Mouse (Mus musculus) midbrain, embryonic 12.5 days (tissue): ENCODE data around the gene Anapc4. TPM values are rescaled to one million over a fixed set of nuclear protein-coding genes. Genes with fewer than 3 reads are reported as not detected.
A peak's percentile ranks its signal among the peaks of the same experiment; 100 is the strongest.

Experiments used
- ATAC-seq: fragments of 200-750 bp; cut with Nextera tagmentation; 2 replicates; pipeline ENCODE4 v1.8.0; 2017; ENCODE audit warnings: low read depth, moderate TSS enrichment, moderate library complexity; ENCODE audit not compliant: low FRiP score
- H3K27ac ChIP-seq: fragments of 300-500 bp; sonication (generic); replicated peaks from 2 replicates; pipeline ENCODE4 v1.5.1; 2016; ENCODE audit warnings: mild to moderate bottlenecking
- H3K27me3 ChIP-seq: fragments of 300-500 bp; sonication (generic); 2 replicates; pipeline ENCODE4 v1.6.1; 2016; ENCODE audit warnings: mild to moderate bottlenecking
- H3K36me3 ChIP-seq: fragments of 300-500 bp; sonication (generic); 2 replicates; pipeline ENCODE4 v1.6.1; 2016
- H3K4me1 ChIP-seq: fragments of 300-500 bp; sonication (generic); 2 replicates; pipeline ENCODE4 v1.6.1; 2016
- H3K4me2 ChIP-seq: fragments of 300-500 bp; sonication (generic); replicated peaks from 2 replicates; pipeline ENCODE4 v1.6.1; 2016; ENCODE audit warnings: mild to moderate bottlenecking, moderate library complexity
- H3K4me3 ChIP-seq: fragments of 300-500 bp; sonication (generic); 2 replicates; pipeline ENCODE4 v1.5.1; 2016; ENCODE audit warnings: mild to moderate bottlenecking
- H3K9ac ChIP-seq: fragments of 300-500 bp; sonication (generic); replicated peaks from 2 replicates; pipeline ENCODE4 v1.6.1; 2016; ENCODE audit warnings: mild to moderate bottlenecking, moderate library complexity
- H3K9me3 ChIP-seq: fragments of 300-500 bp; sonication (generic); 2 replicates; pipeline ENCODE4 v1.6.1; 2016; ENCODE audit warnings: mild to moderate bottlenecking
- WGBS: fragments of 180-500 bp; shearing (Covaris S2); methylation state at CpG from one replicate; pipeline ENCODE4 v1.1.7; 2016; 5-methylcytosine and 5-hydroxymethylcytosine counted together
- polyA plus RNA-seq: library from polyadenylated mRNA; unstranded; fragments of >200 nt; fragmentation: Nextera tagmentation; extraction: Ambion mirVana; gene quantifications from 2 replicates; pipeline ENCODE4 v1.2.1, GENCODE M21; 2016

Gene Anapc4
- polyA plus RNA-seq, 1 experiment from 2014 or later, result 125 TPM

DNA sequence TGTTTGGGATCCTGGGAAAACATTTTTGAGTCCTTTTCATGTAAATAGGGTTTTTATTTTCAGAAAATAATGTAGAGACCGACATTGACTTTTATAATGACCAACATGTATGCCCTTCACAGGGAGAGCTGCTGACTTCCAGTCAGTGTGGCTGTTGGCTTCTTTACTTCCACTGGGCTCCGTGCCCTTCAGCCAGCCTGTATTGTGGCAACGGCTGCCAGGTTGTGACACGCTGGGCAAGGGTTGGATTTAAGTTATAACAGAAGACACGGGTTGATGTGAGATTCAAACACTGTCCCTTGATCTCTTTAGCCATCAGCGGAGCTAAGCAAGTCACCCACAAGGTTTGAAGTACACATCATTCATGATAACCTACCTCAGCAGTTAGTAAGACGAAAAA, 15.1 kb upstream of the Anapc4 start:
- H3K4me2 ChIP-seq, result no peak overlapping the region
- H3K27ac ChIP-seq, result no peak overlapping the region
- no peaks in the 10 kb centered on the region for H3K4me1 ChIP-seq
- no peaks in the 10 kb centered on the region for H3K9me3 ChIP-seq
- peaks cover 33% of the 10 kb centered on the region for H3K36me3 ChIP-seq
- no peak for ATAC-seq
- H3K4me3 ChIP-seq, result no peak overlapping the region
- no peak overlapping the region for H3K9ac ChIP-seq
- whole genome bisulfite sequencing, result 89% methylated on average over 7 of the region's 7 CpGs
- H3K27me3 ChIP-seq, result no peaks in the 10 kb centered on the region

DNA sequence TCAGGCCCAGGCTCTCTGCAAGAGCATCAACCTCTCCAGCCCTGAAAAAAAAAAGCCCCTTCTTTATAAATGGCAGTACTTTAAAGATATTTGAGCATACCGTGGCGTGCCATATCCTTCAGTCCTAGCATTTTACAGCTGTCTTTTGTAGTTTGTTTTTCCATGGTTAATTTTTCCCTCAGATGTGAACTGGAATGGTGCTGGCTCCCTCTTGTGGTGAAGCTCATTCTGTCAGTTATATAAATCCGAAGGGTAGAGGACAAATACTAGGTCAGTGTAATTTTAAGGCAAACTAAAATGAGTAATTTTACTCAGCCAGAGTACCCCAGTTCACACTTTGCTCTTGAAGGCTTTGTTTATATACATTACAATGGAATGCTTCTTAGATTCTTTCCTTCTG, 12.1 kb upstream of the Anapc4 start:
- ATAC-seq, result no peak
- Histone ChIP-seq H3K27ac (no peak overlapping the region), H3K36me3 (peaks cover 29% of the 10 kb centered on the region), H3K9me3 (no peaks in the 10 kb centered on the region), H3K27me3 (no peaks in the 10 kb centered on the region), H3K4me1 (no peaks in the 10 kb centered on the region), H3K4me3 (no peak overlapping the region), H3K4me2 (no peak overlapping the region), H3K9ac (no peak overlapping the region)
- WGBS, result 44% methylated on average over 3 of the region's 3 CpGs

DNA sequence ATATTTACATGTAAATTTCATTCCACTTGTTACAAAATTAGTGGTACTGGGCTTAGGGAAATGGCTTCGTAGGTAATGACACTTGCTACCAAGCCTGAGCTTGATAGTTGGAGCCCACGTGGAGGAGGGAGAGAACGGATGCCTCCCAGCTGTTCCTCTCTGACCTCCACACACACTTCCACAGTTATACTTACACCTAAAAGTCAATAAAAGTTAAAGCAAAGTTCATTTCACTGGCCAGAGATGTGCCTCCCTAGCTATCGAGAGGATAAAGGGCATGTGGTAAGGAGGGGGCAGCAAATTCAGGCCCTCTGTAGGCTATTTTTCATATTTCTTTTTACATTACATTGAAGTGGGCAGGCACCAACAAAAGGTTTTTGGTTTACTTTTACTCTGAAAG, 5.9 kb upstream of the Anapc4 start:
- no peak overlapping the region for H3K4me3 ChIP-seq
- H3K4me1 ChIP-seq, result no peaks in the 10 kb centered on the region
- ATAC-seq, result no peak
- H3K36me3 ChIP-seq, result peaks cover 12% of the 10 kb centered on the region; the same call in 1 of the 2 replicates
- no peak overlapping the region for H3K4me2 ChIP-seq
- 91% methylated on average over 4 of the region's 4 CpGs for WGBS
- H3K9me3 ChIP-seq, result no peaks in the 10 kb centered on the region
- no peak overlapping the region for H3K9ac ChIP-seq
- H3K27me3 ChIP-seq, result no peaks in the 10 kb centered on the region
- no peak overlapping the region for H3K27ac ChIP-seq

DNA sequence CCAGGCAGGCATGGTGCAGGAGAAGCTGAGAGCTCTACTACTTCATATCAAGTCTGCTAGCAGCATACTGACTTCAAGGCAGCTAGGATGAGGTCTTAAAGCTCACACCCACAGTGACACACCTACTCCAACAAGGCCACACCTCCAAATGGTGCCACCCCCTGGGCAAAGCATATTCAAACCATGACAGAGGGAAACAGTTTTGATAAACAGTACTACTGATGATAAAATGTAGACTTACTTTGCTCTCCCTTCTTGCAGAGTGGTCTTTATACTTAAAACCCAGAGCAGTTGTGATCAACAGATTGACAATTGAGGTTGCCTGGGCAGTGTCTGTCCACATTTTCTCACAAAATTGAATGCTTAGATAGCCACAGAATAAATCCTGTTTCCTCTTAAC, 807 bp upstream of the Anapc4 start:
- peaks cover 10% of the 10 kb centered on the region; the same call in 1 of the 2 replicates for H3K36me3 ChIP-seq
- peak overlapping the region; percentile 63 for H3K4me3 ChIP-seq
- ATAC-seq, result no peak
- 0 out of 2 replicates have a peak overlapping the region, but pooled peaks have one; percentile 1 for H3K9ac ChIP-seq
- H3K9me3 ChIP-seq, result no peaks in the 10 kb centered on the region
- no peaks in the 10 kb centered on the region for H3K27me3 ChIP-seq
- H3K27ac ChIP-seq, result peak overlapping the region; percentile 75
- peak overlapping the region; percentile 79 for H3K4me2 ChIP-seq
- H3K4me1 ChIP-seq, result peaks cover 18% of the 10 kb centered on the region

DNA sequence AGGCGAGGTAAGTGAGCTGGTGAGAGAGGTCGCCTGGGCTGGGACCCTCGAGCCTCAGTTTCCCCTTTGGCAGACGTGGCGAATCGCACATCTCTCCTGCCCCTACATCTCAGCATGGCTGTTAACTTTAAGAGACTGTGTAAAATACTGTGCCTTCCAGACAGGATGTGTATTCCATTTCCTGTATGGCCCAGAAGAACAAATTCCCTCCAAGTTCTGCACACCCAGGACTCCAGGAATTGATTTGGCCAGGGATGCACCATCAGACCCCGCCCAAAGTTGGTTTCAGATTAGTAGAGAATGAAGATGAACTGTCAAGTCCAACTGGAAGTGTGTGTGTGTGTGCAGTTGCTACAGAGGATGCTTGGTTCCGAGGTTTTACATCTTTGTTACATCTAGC, 574 bp downstream of the Anapc4 start:
- Histone ChIP-seq H3K9ac (peak overlapping the region; percentile 84), H3K9me3 (no peaks in the 10 kb centered on the region), H3K4me2 (peak overlapping the region; percentile 79), H3K4me3 (peak overlapping the region; percentile 63), H3K4me1 (peaks cover 18% of the 10 kb centered on the region), H3K36me3 (peaks cover 23% of the 10 kb centered on the region; the same call in 1 of the 2 replicates), H3K27ac (peak overlapping the region; percentile 75), H3K27me3 (no peaks in the 10 kb centered on the region)
- no peak for ATAC-seq
- 10% methylated on average over 8 of the region's 8 CpGs for WGBS

DNA sequence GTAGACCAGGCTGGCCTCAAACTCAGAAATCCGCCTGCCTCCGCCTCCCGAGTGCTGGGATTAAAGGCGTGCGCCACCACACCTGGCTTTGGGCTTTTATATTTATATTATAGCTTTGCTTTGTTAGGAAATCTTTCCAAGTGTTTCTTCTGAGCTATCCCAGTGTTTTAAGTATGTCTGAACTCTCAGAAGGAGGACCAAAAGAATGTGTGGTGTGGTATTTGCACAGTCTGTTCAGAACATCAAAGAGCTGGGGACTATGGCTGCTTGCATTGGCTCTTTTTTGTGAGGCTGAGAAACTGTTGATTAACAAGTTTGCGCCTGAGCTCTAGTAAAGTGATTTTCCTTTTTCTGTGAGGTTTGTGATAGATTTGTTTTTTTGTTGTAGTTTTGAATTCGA, 10.5 kb downstream of the Anapc4 start:
- Histone ChIP-seq H3K4me1 (no peaks in the 10 kb centered on the region), H3K9ac (no peak overlapping the region), H3K27me3 (no peaks in the 10 kb centered on the region), H3K4me3 (no peak overlapping the region), H3K36me3 (peaks cover 75% of the 10 kb centered on the region), H3K27ac (no peak overlapping the region), H3K9me3 (no peaks in the 10 kb centered on the region), H3K4me2 (no peak overlapping the region)
- WGBS, result 95% methylated on average over 7 of the region's 7 CpGs
- ATAC-seq, result no peak

DNA sequence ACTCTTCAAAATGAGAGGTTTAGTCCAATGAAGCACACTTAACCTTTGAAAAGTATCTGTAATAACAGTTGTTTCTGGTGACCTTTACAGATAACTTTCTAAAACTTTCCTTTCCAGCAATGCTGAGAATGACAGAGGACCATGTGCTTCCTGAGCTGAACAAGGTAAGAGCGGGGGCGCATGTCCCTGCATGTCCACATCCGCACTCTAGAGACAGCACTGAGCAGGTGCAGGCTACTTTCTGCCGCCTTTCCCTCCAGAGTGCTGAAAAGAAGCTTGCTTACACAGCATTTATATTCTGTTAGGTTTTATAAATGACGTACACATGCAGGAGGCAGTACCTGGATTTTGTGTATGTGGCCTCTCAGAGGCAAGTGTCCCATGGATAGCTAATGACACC, 21.9 kb downstream of the Anapc4 start:
- no peak for ATAC-seq
- H3K9me3 ChIP-seq, result no peaks in the 10 kb centered on the region
- H3K4me1 ChIP-seq, result no peaks in the 10 kb centered on the region
- H3K27me3 ChIP-seq, result no peaks in the 10 kb centered on the region
- H3K27ac ChIP-seq, result no peak overlapping the region
- H3K9ac ChIP-seq, result no peak overlapping the region
- H3K4me2 ChIP-seq, result no peak overlapping the region
- H3K36me3 ChIP-seq, result peaks cover 71% of the 10 kb centered on the region
- no peak overlapping the region for H3K4me3 ChIP-seq
- 86% methylated on average over 5 of the region's 5 CpGs for WGBS

DNA sequence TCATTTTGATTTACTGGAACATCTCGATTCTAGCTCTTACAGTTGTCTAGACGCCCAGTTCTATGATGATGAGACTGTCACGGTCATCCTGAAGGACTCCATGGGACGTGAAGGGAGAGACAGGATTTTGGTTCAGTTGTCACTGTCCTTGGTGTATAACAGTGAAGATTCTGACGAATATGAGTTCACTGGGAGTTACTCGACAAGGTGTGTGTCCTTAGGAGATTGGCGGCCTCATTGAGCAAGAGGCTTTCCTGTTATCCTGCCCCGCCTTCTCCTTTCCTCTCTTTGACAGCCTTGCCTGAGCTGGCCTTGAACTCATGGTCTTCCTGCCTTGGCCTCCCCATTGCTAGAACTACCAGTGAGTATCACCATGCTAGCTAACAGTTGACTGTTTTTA, 30.6 kb downstream of the Anapc4 start:
- H3K9ac ChIP-seq, result no peak overlapping the region
- peaks cover 87% of the 10 kb centered on the region for H3K36me3 ChIP-seq
- no peak overlapping the region for H3K4me2 ChIP-seq
- no peaks in the 10 kb centered on the region for H3K4me1 ChIP-seq
- no peaks in the 10 kb centered on the region for H3K27me3 ChIP-seq
- H3K27ac ChIP-seq, result no peak overlapping the region
- no peak for ATAC-seq
- WGBS, result 92% methylated on average over 8 of the region's 8 CpGs
- H3K9me3 ChIP-seq, result no peaks in the 10 kb centered on the region
- H3K4me3 ChIP-seq, result no peak overlapping the region

DNA sequence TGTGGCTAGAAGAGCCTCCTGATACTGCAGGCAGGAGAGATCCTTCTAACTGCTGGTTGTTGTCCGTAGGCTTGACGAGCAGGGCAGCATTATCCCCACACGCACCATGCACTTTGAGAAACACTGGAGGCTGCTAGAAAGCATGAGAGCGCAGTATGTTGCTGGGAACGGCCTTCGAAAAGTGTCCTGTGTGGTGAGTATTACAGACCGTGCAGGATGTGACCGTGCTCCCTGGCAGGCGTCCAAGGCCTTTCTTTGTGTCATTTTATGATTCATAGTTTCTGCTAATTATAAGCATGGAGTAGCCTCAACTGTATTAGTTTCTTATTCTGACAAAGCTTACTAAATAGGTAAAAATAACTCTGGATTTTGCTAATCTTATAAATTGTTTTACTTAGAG, 32.0 kb downstream of the Anapc4 start:
- Histone ChIP-seq H3K4me1 (no peaks in the 10 kb centered on the region), H3K36me3 (peaks cover 74% of the 10 kb centered on the region), H3K4me3 (no peak overlapping the region), H3K9ac (no peak overlapping the region), H3K9me3 (no peaks in the 10 kb centered on the region), H3K27ac (no peak overlapping the region), H3K27me3 (no peaks in the 10 kb centered on the region), H3K4me2 (no peak overlapping the region)
- 95% methylated on average over 9 of the region's 9 CpGs for WGBS
- ATAC-seq, result no peak

DNA sequence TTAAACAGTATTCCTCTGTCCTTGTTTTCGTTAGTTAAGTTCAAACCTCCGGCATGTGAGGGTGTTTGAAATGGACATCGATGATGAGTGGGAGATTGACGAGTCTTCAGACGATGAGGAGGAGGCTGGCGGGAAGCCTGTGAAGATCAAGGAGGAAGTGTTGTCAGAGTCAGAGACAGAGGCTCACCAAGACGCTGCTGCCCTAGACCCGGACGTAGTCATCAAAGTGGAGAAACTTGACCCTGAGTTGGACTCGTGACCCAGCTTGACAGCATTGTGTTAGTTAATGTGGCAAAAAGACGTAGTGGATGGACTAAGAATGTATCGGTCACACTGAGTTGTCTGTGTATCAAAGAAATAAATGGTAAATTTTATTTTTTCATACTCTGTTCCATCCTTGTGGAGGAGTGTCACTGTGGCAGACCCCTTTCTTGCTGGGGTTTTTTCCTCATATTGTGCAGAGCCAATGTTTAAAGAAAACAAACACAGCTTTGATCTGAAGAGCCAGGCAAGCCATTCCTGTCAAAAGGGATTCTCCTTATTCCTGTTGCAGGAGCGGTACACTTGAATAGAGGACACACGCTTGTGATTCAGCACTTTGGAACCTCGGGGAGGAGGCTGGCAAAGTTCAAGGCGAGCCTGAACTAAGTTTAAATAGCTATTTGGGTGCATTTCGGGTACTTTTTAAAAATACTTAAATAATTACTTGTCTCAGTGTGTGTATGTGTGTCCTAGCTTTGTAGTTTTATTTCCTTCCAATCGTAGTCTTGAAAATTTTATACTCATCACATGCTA, 32.7 kb downstream of the Anapc4 start:
- H3K9me3 ChIP-seq, result no peaks in the 10 kb centered on the region

DNA sequence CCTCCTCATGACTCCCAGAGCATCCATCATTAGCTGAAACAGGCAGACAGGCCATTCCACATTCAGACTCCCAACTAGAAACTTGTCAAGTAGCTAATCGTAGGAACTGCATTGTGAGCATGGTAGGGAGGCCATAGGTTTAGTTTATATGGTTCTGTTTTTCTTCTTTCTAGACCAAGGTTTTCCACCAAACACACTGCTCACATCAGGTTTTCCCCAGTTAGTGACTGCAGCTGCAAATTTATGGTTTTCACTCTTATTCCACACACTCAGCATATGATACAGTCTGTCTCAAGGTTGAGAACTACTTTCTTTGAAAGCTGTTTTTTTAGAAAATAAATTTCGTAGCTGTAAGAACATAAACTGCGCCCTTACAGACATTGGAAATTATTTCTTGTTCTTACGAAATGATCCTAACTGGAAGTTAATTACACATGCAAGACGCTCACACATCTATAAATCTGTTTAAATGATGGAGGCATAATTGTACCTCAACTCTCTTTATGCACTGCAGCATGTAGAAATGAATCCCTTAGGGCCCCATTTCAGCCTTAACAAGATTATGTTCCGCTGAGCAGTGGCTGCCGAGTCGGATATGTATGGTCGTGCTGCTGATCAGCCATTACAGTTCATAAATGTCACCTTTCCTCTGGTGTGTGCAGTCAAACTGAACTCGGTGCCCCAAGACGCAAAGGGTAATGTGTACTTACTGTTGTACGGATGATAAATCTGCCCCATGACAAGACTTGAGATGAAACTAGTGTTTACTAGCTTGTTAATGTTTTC, 35.3 kb downstream of the Anapc4 start:
- 84% methylated on average over 12 of the region's 12 CpGs for WGBS
- Histone ChIP-seq H3K9ac (no peak overlapping the region), H3K4me2 (no peak overlapping the region), H3K4me1 (no peaks in the 10 kb centered on the region), H3K27ac (no peak overlapping the region), H3K9me3 (no peaks in the 10 kb centered on the region), H3K36me3 (peaks cover 47% of the 10 kb centered on the region), H3K4me3 (no peak overlapping the region), H3K27me3 (no peaks in the 10 kb centered on the region)
- no peak for ATAC-seq

More for the DNA sequence above, 32.7 kb downstream of the Anapc4 start:
- Histone ChIP-seq H3K27ac (no peak overlapping the region), H3K4me2 (no peak overlapping the region), H3K36me3 (peaks cover 67% of the 10 kb centered on the region), H3K9ac (no peak overlapping the region), H3K27me3 (no peaks in the 10 kb centered on the region), H3K4me1 (no peaks in the 10 kb centered on the region), H3K4me3 (no peak overlapping the region)
- 87% methylated on average over 18 of the region's 18 CpGs for WGBS
- ATAC-seq, result no peak

DNA sequence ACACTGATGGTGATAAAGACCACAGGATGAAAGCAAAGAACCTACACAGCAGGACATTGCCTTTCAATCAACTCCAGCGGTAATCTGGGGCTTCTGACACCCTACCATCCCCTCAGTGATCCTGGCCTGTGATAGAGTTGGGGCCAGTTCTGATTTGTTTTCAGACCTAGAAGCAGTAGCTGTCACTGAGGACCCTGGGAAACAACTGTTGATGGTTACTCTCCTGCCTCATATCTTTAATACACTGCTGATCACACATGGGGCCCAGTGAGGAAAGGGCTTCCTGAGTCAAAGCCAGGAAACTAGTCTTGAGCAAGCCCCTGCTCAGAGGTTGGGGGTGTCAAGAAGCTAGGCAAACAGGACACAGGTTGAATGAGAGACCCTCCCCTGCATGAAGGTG, 37.6 kb downstream of the Anapc4 start:
- H3K4me2 ChIP-seq, result no peak overlapping the region
- no peak overlapping the region for H3K4me3 ChIP-seq
- ATAC-seq, result no peak
- H3K9ac ChIP-seq, result no peak overlapping the region
- H3K27me3 ChIP-seq, result no peaks in the 10 kb centered on the region
- H3K27ac ChIP-seq, result no peak overlapping the region
- H3K36me3 ChIP-seq, result peaks cover 27% of the 10 kb centered on the region
- H3K4me1 ChIP-seq, result no peaks in the 10 kb centered on the region
- WGBS, result 11% methylated on average over 1 of the region's 1 CpGs
- no peaks in the 10 kb centered on the region for H3K9me3 ChIP-seq
